Mouse (Mus musculus) G1E (cell line): ENCODE measurements around the gene Anapc15-ps. TPM values are rescaled to one million over a fixed set of nuclear protein-coding genes. Genes with fewer than 3 reads are reported as not detected.

ENCODE experiments used
- ATAC-seq: 2 replicates; pipeline ENCODE4 v1.8.0; 2016; ENCODE audit warnings: mild to moderate bottlenecking; ENCODE audit not compliant: insufficient number of reproducible peaks, poor library complexity, low FRiP score, severe bottlenecking; ENCODE audit errors: extremely low read depth
- DNase-seq: peaks from one replicate; pipeline ENCODE4 v3.0.0; 2012; ENCODE audit warnings: low spot score
- H3K27me3 ChIP-seq: 2 replicates; pipeline ENCODE4 v1.6.1; 2012; ENCODE audit warnings: mild to moderate bottlenecking, low read length, inconsistent platforms; ENCODE audit not compliant: insufficient read depth
- H3K36me3 ChIP-seq: replicated peaks from 2 replicates; pipeline ENCODE3; 2012; ENCODE audit warnings: mild to moderate bottlenecking, inconsistent platforms
- H3K4me1 ChIP-seq: 2 replicates; pipeline ENCODE4 v1.6.1; 2012; ENCODE audit warnings: low read depth, low read length, inconsistent platforms, mixed read lengths; ENCODE audit not compliant: insufficient read depth
- H3K4me3 ChIP-seq: 2 replicates; pipeline ENCODE4 v1.5.1; 2012; ENCODE audit warnings: low read depth, mild to moderate bottlenecking, inconsistent platforms, low read length, moderate library complexity, mixed read lengths
- H3K9me3 ChIP-seq: replicated peaks from 2 replicates; pipeline ENCODE4 v1.6.1; 2012; ENCODE audit warnings: inconsistent platforms
- CTCF ChIP-seq: IDR thresholded peaks from 2 replicates; pipeline ENCODE4 v1.5.1; 2012; ENCODE audit warnings: low read depth, low read length, inconsistent platforms, mixed read lengths
- GATA1 ChIP-seq: IDR thresholded peaks from 2 replicates; pipeline ENCODE4 v1.6.1; 2012; ENCODE audit warnings: borderline replicate concordance, low read length, inconsistent platforms, mixed read lengths
- GATA2 ChIP-seq: IDR thresholded peaks from 2 replicates; pipeline ENCODE4 v1.6.1; 2012; ENCODE audit warnings: low read depth, low read length, inconsistent platforms, borderline replicate concordance
- POLR2AphosphoS5 ChIP-seq: IDR thresholded peaks from 2 replicates; pipeline ENCODE4 v1.6.1; 2012; ENCODE audit warnings: low read depth, low read length, inconsistent platforms; ENCODE audit not compliant: insufficient replicate concordance
- TAL1 ChIP-seq: conservative IDR thresholded peaks from 2 replicates; pipeline ENCODE4 v1.6.1; 2012; ENCODE audit warnings: low read depth, low read length, inconsistent platforms, mixed read lengths
- polyA plus RNA-seq: library from polyadenylated mRNA; stranded (reverse); fragments of >175 nt; gene quantifications from 2 replicates; pipeline ENCODE4 v1.2.3, GENCODE M21; 2012
- total RNA-seq, 2 experiments: library from RNA; stranded (forward) in 1 of 2; stranded (reverse) in 1 of 2; fragments of 200-1000 nt in 1 of 2; fragments of >200 nt in 1 of 2; fragmentation: Nextera tagmentation in 1 of 2; gene quantifications; 2 replicates each; pipeline ENCODE4 v1.2.3; 2014 to 2017

Anapc15-ps gene
- total and polyA plus RNA-seq, 3 experiments: 0.55 TPM; not detected in 2

DNA sequence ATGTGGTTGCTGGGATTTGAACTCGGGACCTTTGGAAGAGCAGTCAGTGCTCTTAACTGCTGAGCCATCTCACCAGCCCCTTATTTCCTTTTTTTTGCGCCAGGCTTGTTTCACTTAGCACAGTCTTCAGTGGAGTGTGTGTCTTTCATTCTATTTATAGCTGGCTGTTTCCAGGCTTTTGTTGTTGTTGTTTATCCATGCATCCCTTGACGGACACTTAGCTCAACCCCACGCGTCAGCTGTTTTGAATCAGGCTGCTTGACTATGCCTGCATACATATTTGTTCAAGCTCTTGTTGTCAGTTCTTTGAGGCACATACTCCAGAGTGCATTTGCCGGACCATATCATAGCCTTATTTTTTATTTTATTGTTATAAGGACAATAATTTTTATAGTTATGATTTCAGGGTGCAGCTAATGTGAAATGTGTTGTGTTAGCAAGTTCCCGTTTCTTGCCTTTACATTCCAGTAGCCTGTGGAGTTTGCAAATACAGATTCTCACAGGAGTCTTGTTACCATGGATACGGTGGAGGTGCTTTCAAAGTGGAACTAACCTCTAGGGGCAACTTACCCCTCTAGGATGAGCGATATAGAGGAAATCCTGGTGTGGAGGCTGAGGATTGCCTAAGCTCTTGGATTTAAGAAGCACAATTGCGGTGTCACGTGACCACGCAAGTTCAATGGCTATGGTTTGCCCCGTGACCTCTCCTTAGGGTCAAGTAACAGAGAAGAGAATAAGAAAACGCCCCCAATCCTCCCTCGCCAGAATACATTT, 11.7 kb upstream of the Anapc15-ps start:
- Histone ChIP-seq H3K4me1 (peaks cover 2% of the 10 kb centered on the region; the same call in 1 of the 2 replicates), H3K4me3 (no peak overlapping the region), H3K9me3 (no peaks in the 10 kb centered on the region), H3K36me3 (no peaks in the 10 kb centered on the region), H3K27me3 (no peaks in the 10 kb centered on the region; the same call in 1 of the 2 replicates)
- TF ChIP-seq CTCF: no peak
- no peak for TF ChIP-seq TAL1
- TF ChIP-seq GATA1: no peak
- TF ChIP-seq POLR2AphosphoS5: no peak
- TF ChIP-seq GATA2: no peak
- DNase-seq: no peak
- no peak for ATAC-seq

DNA sequence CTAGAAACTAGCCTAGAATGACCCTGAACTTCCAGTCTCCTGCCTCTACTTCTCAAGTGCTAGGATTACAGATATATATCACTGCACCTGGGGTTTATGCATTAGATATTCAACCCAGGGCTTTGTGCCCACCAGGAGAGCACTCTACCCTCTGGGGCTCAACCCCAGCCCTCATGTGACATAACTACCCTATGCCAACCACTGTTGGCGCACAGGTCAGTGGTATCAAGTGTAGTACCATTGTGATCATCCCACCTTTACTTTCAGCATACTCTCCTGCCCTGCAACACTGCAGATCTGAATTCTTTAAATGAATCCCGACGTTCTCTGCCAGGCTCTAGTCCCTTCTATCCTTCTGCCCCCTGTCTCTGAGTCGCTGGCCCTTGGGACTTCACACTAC, 11.0 kb upstream of the Anapc15-ps start:
- peaks cover 1% of the 10 kb centered on the region for H3K27me3 ChIP-seq
- no peaks in the 10 kb centered on the region for H3K9me3 ChIP-seq
- no peak overlapping the region for H3K4me3 ChIP-seq
- no peak for DNase-seq
- ATAC-seq: no peak
- TF ChIP-seq CTCF (no peak), GATA2 (no peak), GATA1 (no peak)
- H3K36me3 ChIP-seq: no peaks in the 10 kb centered on the region
- H3K4me1 ChIP-seq: no peaks in the 10 kb centered on the region

DNA sequence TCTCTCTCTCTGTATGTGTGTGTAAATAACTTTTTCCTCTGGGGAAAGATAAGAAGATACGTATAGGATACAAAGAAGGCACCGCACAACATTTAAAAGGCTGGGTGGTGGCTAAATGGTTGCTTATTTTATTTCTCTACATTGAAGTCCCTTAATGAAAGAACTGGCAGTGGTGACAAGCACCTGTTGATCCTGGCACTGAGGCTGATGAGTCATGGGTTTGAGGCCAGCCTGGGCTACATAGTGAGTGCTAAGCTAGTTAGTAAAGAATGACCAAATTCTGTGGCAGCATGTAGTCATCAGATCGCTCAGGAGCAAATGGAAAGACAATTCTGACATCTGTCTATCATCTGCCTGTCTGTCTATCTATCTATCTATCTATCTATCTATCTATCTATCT, 10.5 kb upstream of the Anapc15-ps start:
- DNase-seq (no peak), ATAC-seq (no peak)
- H3K4me1 ChIP-seq: no peaks in the 10 kb centered on the region
- H3K27me3 ChIP-seq: peaks cover 3% of the 10 kb centered on the region
- H3K4me3 ChIP-seq: no peak overlapping the region
- TF ChIP-seq TAL1 (no peak), CTCF (no peak)
- H3K36me3 ChIP-seq: no peaks in the 10 kb centered on the region
- no peaks in the 10 kb centered on the region for H3K9me3 ChIP-seq

DNA sequence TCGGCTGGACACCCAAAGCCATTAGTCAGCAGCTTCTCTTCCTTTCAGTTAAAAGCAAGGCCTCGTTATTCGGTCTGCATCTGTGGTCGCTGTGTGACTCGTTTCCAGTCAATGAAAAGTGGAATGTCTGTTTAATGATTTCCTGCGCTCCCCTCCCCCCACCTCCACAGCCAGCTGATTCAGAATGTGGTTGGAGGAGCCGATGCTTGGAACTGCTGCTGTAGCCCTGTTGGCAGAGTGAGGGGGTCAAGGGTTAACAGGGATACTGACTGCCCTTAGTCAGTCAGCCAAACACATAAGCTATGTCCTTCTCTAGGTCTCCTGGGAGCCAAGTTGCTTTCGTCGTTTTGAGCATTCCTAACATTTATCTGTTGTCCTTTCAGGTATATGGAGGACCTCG, 9.7 kb upstream of the Anapc15-ps start:
- DNase-seq (no peak), ATAC-seq (no peak)
- TF ChIP-seq GATA2: no peak
- TF ChIP-seq TAL1: no peak
- TF ChIP-seq CTCF: no peak
- no peak for TF ChIP-seq GATA1
- no peak for TF ChIP-seq POLR2AphosphoS5
- Histone ChIP-seq H3K4me3 (no peak overlapping the region), H3K36me3 (no peaks in the 10 kb centered on the region), H3K9me3 (no peaks in the 10 kb centered on the region), H3K4me1 (peaks cover 2% of the 10 kb centered on the region), H3K27me3 (peaks cover 3% of the 10 kb centered on the region)

DNA sequence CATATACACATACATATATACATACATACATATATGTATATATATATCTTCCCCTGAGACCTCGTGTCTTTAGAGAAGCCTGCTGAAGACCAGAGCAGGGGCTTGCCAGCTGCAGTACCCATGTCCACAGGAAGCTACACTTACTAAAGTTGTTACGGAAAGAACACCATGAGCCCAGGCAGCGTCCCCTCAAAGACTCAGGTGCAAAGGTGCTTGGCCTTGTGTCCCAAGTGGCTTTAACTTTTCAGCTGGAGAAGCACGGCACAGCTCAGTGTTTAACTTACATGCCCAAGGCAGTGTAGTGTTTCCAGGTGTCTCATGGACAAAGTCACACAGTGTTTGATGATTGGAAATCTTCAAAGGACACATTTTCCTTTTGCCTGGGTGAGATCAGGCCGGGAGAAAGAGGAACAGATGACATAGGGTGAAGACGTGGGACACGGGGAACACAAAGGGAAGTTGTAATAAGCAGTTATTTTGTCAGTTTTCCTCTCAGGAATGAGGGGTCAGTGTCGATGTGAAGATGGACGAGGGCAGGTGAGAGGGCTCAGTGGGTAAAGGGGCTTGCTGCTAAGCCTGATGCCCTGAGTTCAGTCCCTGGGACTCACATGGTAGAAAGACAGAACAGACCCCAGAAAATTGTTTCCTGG, 9.0 kb upstream of the Anapc15-ps start:
- TF ChIP-seq POLR2AphosphoS5: no peak
- Histone ChIP-seq H3K4me3 (no peak overlapping the region), H3K9me3 (no peaks in the 10 kb centered on the region), H3K36me3 (no peaks in the 10 kb centered on the region), H3K4me1 (peaks cover 8% of the 10 kb centered on the region), H3K27me3 (peaks cover 3% of the 10 kb centered on the region)
- ATAC-seq (no peak), DNase-seq (no peak)

DNA sequence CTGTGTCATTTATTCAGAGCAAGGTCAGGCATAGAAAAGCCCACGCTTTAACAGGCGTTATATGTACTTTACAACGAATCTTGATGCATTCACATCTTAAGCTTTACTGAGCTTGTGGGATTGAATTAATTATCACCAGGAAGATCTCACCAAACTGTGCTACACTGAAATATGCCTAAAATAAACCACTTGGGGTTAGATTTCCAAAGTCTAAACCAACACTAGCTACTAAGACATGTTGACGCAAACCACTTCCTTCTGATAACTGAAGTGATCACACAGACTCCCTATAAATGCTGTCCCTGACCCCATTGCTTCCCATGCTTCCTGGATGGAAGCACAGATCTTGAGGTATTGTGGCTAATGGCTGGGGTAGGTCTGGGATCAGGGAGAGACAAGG, 8.2 kb upstream of the Anapc15-ps start:
- TF ChIP-seq POLR2AphosphoS5 (no peak), GATA2 (no peak), GATA1 (no peak), TAL1 (no peak), CTCF (no peak)
- Histone ChIP-seq H3K27me3 (peaks cover 3% of the 10 kb centered on the region), H3K36me3 (no peaks in the 10 kb centered on the region), H3K9me3 (no peaks in the 10 kb centered on the region), H3K4me1 (peaks cover 12% of the 10 kb centered on the region), H3K4me3 (no peak overlapping the region)
- no peak for ATAC-seq
- no peak for DNase-seq
